Mouse (Mus musculus) spleen, adult 18-20 months (tissue): ENCODE results near the gene Hook2.

Experiments
- DNase-seq, 2 experiments: peaks; one replicate each; pipeline ENCODE4 v3.0.0; 2022; ENCODE audit warnings: mixed read lengths in 2 of 2

Gene Hook2

GRCm38 (mm10) chr8:85033867-85034266, 43.5 kb downstream of the Hook2 start:
- DNase-seq = no peak

- peak; percentile 64 to 73 for DNase-seq
Measured at GRCm38 (mm10) chr8:85034764-85035163, 44.4 kb downstream of the Hook2 start.

GRCm38 (mm10) chr8:85035165-85035727, 44.8 kb downstream of the Hook2 start:
- DNase-seq = no peak

GRCm38 (mm10) chr8:85035728-85036310, 45.4 kb downstream of the Hook2 start:
- DNase-seq = peak in 1 of 2 experiments; percentile 26

GRCm38 (mm10) chr8:85036381-85036717, 45.9 kb downstream of the Hook2 start:
- DNase-seq = no peak

DNA sequence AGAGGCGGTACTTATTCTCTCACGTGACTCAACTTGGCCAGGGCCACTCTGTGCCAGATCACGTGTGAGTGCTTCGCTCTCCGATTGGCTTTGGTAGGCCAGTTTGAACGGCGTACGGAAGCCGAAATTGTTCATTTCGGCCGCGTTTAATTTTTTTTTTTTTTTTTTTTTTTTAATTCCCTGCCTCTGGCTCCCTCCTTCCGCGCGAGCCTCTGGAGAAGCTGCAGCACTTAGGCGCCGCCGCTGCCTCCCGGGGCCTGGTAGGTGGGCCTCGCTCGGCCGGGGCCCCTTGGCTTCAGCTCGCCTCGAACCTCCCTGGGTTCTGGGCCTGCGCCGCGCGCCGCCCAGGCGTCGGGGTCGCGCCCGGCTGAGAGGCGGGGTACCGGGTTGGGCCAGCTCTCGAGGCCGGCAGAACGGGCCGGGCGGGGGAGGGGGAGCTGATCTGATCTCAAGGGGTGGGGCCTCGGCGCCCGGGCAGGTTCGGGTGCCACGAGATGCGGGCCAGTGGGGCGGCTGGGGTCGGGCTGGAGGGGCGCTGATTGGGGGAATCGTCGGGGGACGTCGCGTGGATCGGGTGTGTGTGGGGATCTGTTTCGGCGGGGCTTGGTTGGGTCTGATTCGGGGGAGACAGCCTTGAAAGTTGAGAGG, 46.4 kb downstream of the Hook2 start, which contains the start of gene Tnpo2:
TSS of gene Tnpo2 (plus strand) at position 198 of the 648 bp plus-strand sequence.
- DNase-seq = peak; percentile 74 to 76

DNA sequence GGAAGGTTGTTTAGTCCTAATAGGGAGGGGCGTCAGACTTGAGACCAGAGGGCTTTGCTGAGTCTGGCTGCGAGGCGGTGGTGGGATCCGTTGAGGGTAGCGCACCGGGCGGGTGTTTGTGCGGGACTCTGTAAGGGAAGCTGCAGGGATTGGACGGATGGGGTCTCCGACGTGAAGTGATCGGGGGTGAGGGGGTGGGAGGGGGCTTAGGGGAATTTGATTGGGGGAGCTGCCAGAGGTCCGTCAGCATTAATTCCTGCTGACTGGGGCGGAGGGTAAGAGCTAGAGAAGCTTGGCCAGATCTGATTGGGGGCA, 46.9 kb downstream of the Hook2 start:
- no peak for DNase-seq

GRCm38 (mm10) chr8:85037681-85038531, 47.5 kb downstream of the Hook2 start:
- DNase-seq = peak; percentile 32 to 67

- no peak for DNase-seq
Measured at GRCm38 (mm10) chr8:85043619-85044018, 53.2 kb downstream of the Hook2 start.
